Mouse (Mus musculus) embryonic facial prominence, embryonic 13.5 days (tissue): ENCODE results near the gene 1110032F04Rik. TPM values are rescaled to one million over a fixed set of nuclear protein-coding genes. Genes with fewer than 3 reads are reported as not detected.
A peak's percentile ranks its signal among the peaks of the same experiment; 100 is the strongest.

ENCODE experiments used
- ATAC-seq: fragments of 200-750 bp; cut with Nextera tagmentation; 2 replicates; pipeline ENCODE4 v1.8.0; 2017; ENCODE audit warnings: low read depth; ENCODE audit not compliant: insufficient number of reproducible peaks, insufficient read depth, low FRiP score, low TSS enrichment
- H3K27ac ChIP-seq: fragments of 300-500 bp; sonication (generic); 2 replicates; pipeline ENCODE4 v1.5.1; 2015; ENCODE audit warnings: moderate library complexity, mild to moderate bottlenecking, inconsistent platforms
- H3K27me3 ChIP-seq: fragments of 300-500 bp; sonication (generic); 2 replicates; pipeline ENCODE4 v1.6.1; 2015; ENCODE audit warnings: mild to moderate bottlenecking, inconsistent platforms
- H3K36me3 ChIP-seq: fragments of 300-500 bp; sonication (generic); 2 replicates; pipeline ENCODE4 v1.6.1; 2015; ENCODE audit warnings: mild to moderate bottlenecking, inconsistent platforms
- H3K4me1 ChIP-seq: fragments of 300-500 bp; sonication (generic); 2 replicates; pipeline ENCODE4 v1.6.1; 2015; ENCODE audit warnings: inconsistent platforms
- H3K4me2 ChIP-seq: fragments of 300-500 bp; sonication (generic); 2 replicates; pipeline ENCODE4 v1.6.1; 2015; ENCODE audit warnings: moderate library complexity, mild to moderate bottlenecking, inconsistent platforms
- H3K4me3 ChIP-seq: fragments of 300-500 bp; sonication (generic); 2 replicates; pipeline ENCODE4 v1.5.1; 2015; ENCODE audit warnings: mild to moderate bottlenecking, inconsistent platforms
- H3K9ac ChIP-seq: fragments of 300-500 bp; sonication (generic); 2 replicates; pipeline ENCODE4 v1.6.1; 2015; ENCODE audit warnings: mild to moderate bottlenecking, inconsistent platforms
- H3K9me3 ChIP-seq: fragments of 300-500 bp; sonication (generic); 2 replicates; pipeline ENCODE4 v1.6.1; 2016; ENCODE audit warnings: inconsistent platforms
- WGBS: fragments of 180-500 bp; shearing (Covaris S2); methylation state at CpG from one replicate; pipeline ENCODE4 v1.1.7; 2015; ENCODE audit warnings: mixed read lengths; 5-methylcytosine and 5-hydroxymethylcytosine counted together
- polyA plus RNA-seq: library from polyadenylated mRNA; unstranded; fragments of >200 nt; fragmentation: Nextera tagmentation; extraction: Ambion mirVana; gene quantifications from 2 replicates; pipeline ENCODE4 v1.2.1, GENCODE M21; 2015

1110032F04Rik gene
- polyA plus RNA-seq: 0.73 and 1.4 TPM in 2 replicates

GRCm38 (mm10) chr3:68869211-68869690, at the start of gene 1110032F04Rik:
1110032F04Rik (plus strand) TSS chr3:68869586.
- H3K9ac ChIP-seq: peak within 1 kb of the TSS; percentile 71
- no peak within 1 kb of the TSS for H3K27ac ChIP-seq
- WGBS: under 1% methylated on average over 44 of the region's 62 CpGs
- H3K4me1 ChIP-seq: peaks cover 20% of the 10 kb centered on the region; the same call in 1 of the 2 replicates
- peak; percentile 60 for ATAC-seq
- peak within 1 kb of the TSS; percentile 99 for H3K4me2 ChIP-seq
- peak within 1 kb of the TSS; percentile 62 for H3K4me3 ChIP-seq
- H3K27me3 ChIP-seq: peaks cover 53% of the 10 kb centered on the region
- no peaks in the 10 kb centered on the region for H3K36me3 ChIP-seq
- no peaks in the 10 kb centered on the region for H3K9me3 ChIP-seq

GRCm38 (mm10) chr3:68821406-68821805, 48.0 kb upstream of the 1110032F04Rik start:
- no peaks in the 10 kb centered on the region for H3K4me1 ChIP-seq
- WGBS: 63% methylated on average over 4 of the region's 4 CpGs

GRCm38 (mm10) chr3:68821926-68822341, 47.5 kb upstream of the 1110032F04Rik start:
- no peak overlapping the region for H3K9ac ChIP-seq
- H3K4me3 ChIP-seq: no peak overlapping the region
- no peaks in the 10 kb centered on the region for H3K27me3 ChIP-seq
- no peak overlapping the region for H3K27ac ChIP-seq
- H3K4me1 ChIP-seq: no peaks in the 10 kb centered on the region
- 64% methylated on average over 5 of the region's 5 CpGs for WGBS
- no peaks in the 10 kb centered on the region for H3K36me3 ChIP-seq
- H3K9me3 ChIP-seq: no peaks in the 10 kb centered on the region
- ATAC-seq: no peak
- no peak overlapping the region for H3K4me2 ChIP-seq

More at GRCm38 (mm10) chr3:68821406-68821805, 48.0 kb upstream of the 1110032F04Rik start:
- no peaks in the 10 kb centered on the region for H3K36me3 ChIP-seq
- H3K27ac ChIP-seq: no peak overlapping the region
- no peak overlapping the region for H3K9ac ChIP-seq
- ATAC-seq: no peak
- no peak overlapping the region for H3K4me2 ChIP-seq
- no peaks in the 10 kb centered on the region for H3K9me3 ChIP-seq
- no peaks in the 10 kb centered on the region for H3K27me3 ChIP-seq
- no peak overlapping the region for H3K4me3 ChIP-seq

GRCm38 (mm10) chr3:68823876-68824764, 45.3 kb upstream of the 1110032F04Rik start:
- H3K4me3 ChIP-seq: no peak overlapping the region
- 78% methylated on average over 15 of the region's 15 CpGs for WGBS
- no peaks in the 10 kb centered on the region for H3K27me3 ChIP-seq
- H3K4me2 ChIP-seq: no peak overlapping the region
- H3K9ac ChIP-seq: no peak overlapping the region
- no peaks in the 10 kb centered on the region for H3K36me3 ChIP-seq
- no peaks in the 10 kb centered on the region for H3K9me3 ChIP-seq
- H3K4me1 ChIP-seq: no peaks in the 10 kb centered on the region
- ATAC-seq: no peak
- no peak overlapping the region for H3K27ac ChIP-seq

- H3K9me3 ChIP-seq: no peaks in the 10 kb centered on the region
- no peak overlapping the region for H3K27ac ChIP-seq
- no peaks in the 10 kb centered on the region for H3K4me1 ChIP-seq
- 83% methylated on average over 2 of the region's 2 CpGs for WGBS
- H3K9ac ChIP-seq: no peak overlapping the region
- H3K4me3 ChIP-seq: no peak overlapping the region
- no peaks in the 10 kb centered on the region for H3K27me3 ChIP-seq
- ATAC-seq: no peak
- no peak overlapping the region for H3K4me2 ChIP-seq
- no peaks in the 10 kb centered on the region for H3K36me3 ChIP-seq
Measured at GRCm38 (mm10) chr3:68824765-68825090, 44.7 kb upstream of the 1110032F04Rik start.

- Histone ChIP-seq H3K4me1 (no peaks in the 10 kb centered on the region), H3K9me3 (no peaks in the 10 kb centered on the region), H3K4me2 (no peak overlapping the region), H3K4me3 (no peak overlapping the region), H3K27ac (no peak overlapping the region), H3K9ac (no peak overlapping the region), H3K36me3 (no peaks in the 10 kb centered on the region), H3K27me3 (no peaks in the 10 kb centered on the region)
- WGBS: 77% methylated on average over 8 of the region's 8 CpGs
- no peak for ATAC-seq
Measured at GRCm38 (mm10) chr3:68825151-68825550, 44.2 kb upstream of the 1110032F04Rik start.

- Histone ChIP-seq H3K36me3 (no peaks in the 10 kb centered on the region), H3K9me3 (no peaks in the 10 kb centered on the region), H3K4me3 (no peak overlapping the region), H3K4me2 (no peak overlapping the region), H3K4me1 (no peaks in the 10 kb centered on the region), H3K27ac (no peak overlapping the region), H3K27me3 (no peaks in the 10 kb centered on the region), H3K9ac (no peak overlapping the region)
- 82% methylated on average over 5 of the region's 5 CpGs for WGBS
- no peak for ATAC-seq
Measured at GRCm38 (mm10) chr3:68827671-68828070, 41.7 kb upstream of the 1110032F04Rik start.

- no peak overlapping the region for H3K4me3 ChIP-seq
- no peak overlapping the region for H3K27ac ChIP-seq
- no peaks in the 10 kb centered on the region for H3K36me3 ChIP-seq
- ATAC-seq: no peak
- no peaks in the 10 kb centered on the region for H3K4me1 ChIP-seq
- H3K9me3 ChIP-seq: no peaks in the 10 kb centered on the region
- H3K4me2 ChIP-seq: no peak overlapping the region
- no peak overlapping the region for H3K9ac ChIP-seq
- 89% methylated on average over 3 of the region's 3 CpGs for WGBS
- no peaks in the 10 kb centered on the region for H3K27me3 ChIP-seq
Measured at GRCm38 (mm10) chr3:68829944-68830343, 39.4 kb upstream of the 1110032F04Rik start.

- H3K9ac ChIP-seq: no peak overlapping the region
- H3K27me3 ChIP-seq: no peaks in the 10 kb centered on the region
- H3K36me3 ChIP-seq: no peaks in the 10 kb centered on the region
- no peak overlapping the region for H3K4me2 ChIP-seq
- ATAC-seq: no peak
- 54% methylated on average over 6 of the region's 6 CpGs for WGBS
- H3K4me3 ChIP-seq: no peak overlapping the region
- H3K4me1 ChIP-seq: peaks cover 8% of the 10 kb centered on the region; the same call in 1 of the 2 replicates
- H3K9me3 ChIP-seq: peaks cover 2% of the 10 kb centered on the region; the same call in 1 of the 2 replicates
- no peak overlapping the region for H3K27ac ChIP-seq
Measured at GRCm38 (mm10) chr3:68836857-68837499, 32.4 kb upstream of the 1110032F04Rik start.

- H3K4me3 ChIP-seq: no peak overlapping the region
- H3K9ac ChIP-seq: no peak overlapping the region
- no peak for ATAC-seq
- peaks cover 2% of the 10 kb centered on the region; the same call in 1 of the 2 replicates for H3K9me3 ChIP-seq
- WGBS: 54% methylated on average over 4 of the region's 4 CpGs
- no peaks in the 10 kb centered on the region for H3K36me3 ChIP-seq
- no peak overlapping the region for H3K4me2 ChIP-seq
- H3K4me1 ChIP-seq: peaks cover 8% of the 10 kb centered on the region; the same call in 1 of the 2 replicates
- no peak overlapping the region for H3K27ac ChIP-seq
- no peaks in the 10 kb centered on the region for H3K27me3 ChIP-seq
Measured at GRCm38 (mm10) chr3:68840206-68840605, 29.2 kb upstream of the 1110032F04Rik start.

- H3K9me3 ChIP-seq: no peaks in the 10 kb centered on the region
- H3K9ac ChIP-seq: no peak overlapping the region
- no peak for ATAC-seq
- no peaks in the 10 kb centered on the region for H3K36me3 ChIP-seq
- WGBS: 93% methylated on average over 4 of the region's 4 CpGs
- H3K27me3 ChIP-seq: no peaks in the 10 kb centered on the region
- H3K4me1 ChIP-seq: no peaks in the 10 kb centered on the region
- no peak overlapping the region for H3K27ac ChIP-seq
- H3K4me3 ChIP-seq: no peak overlapping the region
- no peak overlapping the region for H3K4me2 ChIP-seq
Measured at GRCm38 (mm10) chr3:68844025-68844424, 25.4 kb upstream of the 1110032F04Rik start.
